Mouse (Mus musculus) midbrain, embryonic 15.5 days (tissue): Measurements from ENCODE around the gene Tbx20. TPM values are rescaled to one million over a fixed set of nuclear protein-coding genes. Genes with fewer than 3 reads are reported as not detected.

Experiments
- ATAC-seq: fragments of 200-750 bp; cut with Nextera tagmentation; replicated peaks from 2 replicates; pipeline ENCODE4 v1.8.0; 2017; ENCODE audit warnings: moderate TSS enrichment
- H3K27ac ChIP-seq: fragments of 300-500 bp; sonication (generic); 2 replicates; pipeline ENCODE4 v1.5.1; 2015; ENCODE audit warnings: mild to moderate bottlenecking, inconsistent platforms
- H3K27me3 ChIP-seq: fragments of 300-500 bp; sonication (generic); replicated peaks from 2 replicates; pipeline ENCODE4 v1.6.1; 2015; ENCODE audit warnings: inconsistent platforms
- H3K36me3 ChIP-seq: fragments of 300-500 bp; sonication (generic); replicated peaks from 2 replicates; pipeline ENCODE4 v1.6.1; 2015; ENCODE audit warnings: inconsistent platforms
- H3K4me1 ChIP-seq: fragments of 300-500 bp; sonication (generic); 2 replicates; pipeline ENCODE4 v1.6.1; 2015; ENCODE audit warnings: inconsistent platforms
- H3K4me2 ChIP-seq: fragments of 300-500 bp; sonication (generic); 2 replicates; pipeline ENCODE4 v1.6.1; 2015; ENCODE audit warnings: inconsistent platforms, mild to moderate bottlenecking, moderate library complexity
- H3K4me3 ChIP-seq: fragments of 300-500 bp; sonication (generic); 2 replicates; pipeline ENCODE4 v1.5.1; 2015; ENCODE audit warnings: mild to moderate bottlenecking, inconsistent platforms
- H3K9ac ChIP-seq: fragments of 300-500 bp; sonication (generic); 2 replicates; pipeline ENCODE4 v1.6.1; 2015; ENCODE audit warnings: mild to moderate bottlenecking, inconsistent platforms
- H3K9me3 ChIP-seq: fragments of 300-500 bp; sonication (generic); 2 replicates; pipeline ENCODE4 v1.6.1; 2016; ENCODE audit warnings: inconsistent platforms
- WGBS: fragments of 180-500 bp; shearing (Covaris S2); methylation state at CpG from one replicate; pipeline ENCODE4 v1.1.7; 2015; ENCODE audit warnings: mixed read lengths; 5-methylcytosine and 5-hydroxymethylcytosine counted together
- polyA plus RNA-seq: library from polyadenylated mRNA; unstranded; fragments of >200 nt; fragmentation: Nextera tagmentation; extraction: Ambion mirVana; gene quantifications from 2 replicates; pipeline ENCODE4 v1.2.1, GENCODE M21; 2015

Gene Tbx20
- polyA plus RNA-seq, 1 experiment from 2014 or later, result 0.04 TPM

DNA sequence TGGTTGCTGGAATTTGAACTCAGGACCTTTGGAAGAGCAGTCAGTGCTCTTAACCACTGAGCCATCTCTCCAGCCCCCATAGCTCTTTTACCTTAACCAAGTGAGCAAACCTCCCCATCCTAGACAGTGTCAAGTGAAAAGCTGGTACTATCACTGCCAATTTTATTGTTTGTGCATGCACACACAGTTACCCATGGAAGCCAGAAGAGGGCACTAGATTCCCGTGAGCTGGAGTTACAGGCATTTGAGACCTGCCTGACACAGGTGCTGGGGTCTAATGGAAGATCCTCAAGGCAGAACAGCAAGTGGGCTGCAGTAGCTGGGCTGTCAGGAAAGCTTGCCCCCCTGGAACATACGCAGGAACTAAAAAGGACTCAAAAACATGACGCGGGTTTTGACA is 13.6 kb downstream of the Tbx20 start:
- no peaks in the 10 kb centered on the region for H3K36me3 ChIP-seq

DNA sequence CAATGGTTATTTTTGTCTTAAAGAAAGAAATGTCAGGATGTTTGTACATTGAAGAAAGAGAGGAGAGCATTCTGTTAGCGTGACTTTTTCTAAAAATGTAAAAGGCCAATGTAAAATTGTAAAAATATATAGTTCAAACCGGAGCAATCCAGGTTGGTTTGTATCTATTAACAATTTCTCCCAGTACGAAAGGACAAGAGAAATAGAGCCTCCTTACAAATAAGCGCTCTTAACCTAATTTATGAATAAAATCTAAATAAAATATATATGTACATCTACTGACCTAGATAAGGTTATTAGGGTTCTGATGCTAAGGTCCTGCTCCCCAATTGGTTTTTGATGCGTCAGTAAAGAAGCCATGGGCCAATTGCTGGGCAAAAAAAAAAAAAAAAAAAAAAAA is 29.1 kb downstream of the Tbx20 start:
- H3K9ac ChIP-seq, result no peak overlapping the region
- H3K36me3 ChIP-seq, result no peaks in the 10 kb centered on the region
- no peaks in the 10 kb centered on the region for H3K27me3 ChIP-seq
- 94% methylated on average over 5 of the region's 5 CpGs for WGBS
- no peaks in the 10 kb centered on the region for H3K9me3 ChIP-seq
- H3K4me3 ChIP-seq, result no peak overlapping the region
- no peak overlapping the region for H3K27ac ChIP-seq
- no peaks in the 10 kb centered on the region for H3K4me1 ChIP-seq
- ATAC-seq, result no peak
- H3K4me2 ChIP-seq, result no peak overlapping the region

More for the DNA sequence above, 13.6 kb downstream of the Tbx20 start:
- Histone ChIP-seq H3K4me2 (no peak overlapping the region), H3K9ac (no peak overlapping the region), H3K27me3 (peaks cover 10% of the 10 kb centered on the region), H3K27ac (no peak overlapping the region), H3K9me3 (no peaks in the 10 kb centered on the region), H3K4me1 (no peaks in the 10 kb centered on the region), H3K4me3 (no peak overlapping the region)
- no peak for ATAC-seq
- 36% methylated on average over 4 of the region's 4 CpGs for WGBS

DNA sequence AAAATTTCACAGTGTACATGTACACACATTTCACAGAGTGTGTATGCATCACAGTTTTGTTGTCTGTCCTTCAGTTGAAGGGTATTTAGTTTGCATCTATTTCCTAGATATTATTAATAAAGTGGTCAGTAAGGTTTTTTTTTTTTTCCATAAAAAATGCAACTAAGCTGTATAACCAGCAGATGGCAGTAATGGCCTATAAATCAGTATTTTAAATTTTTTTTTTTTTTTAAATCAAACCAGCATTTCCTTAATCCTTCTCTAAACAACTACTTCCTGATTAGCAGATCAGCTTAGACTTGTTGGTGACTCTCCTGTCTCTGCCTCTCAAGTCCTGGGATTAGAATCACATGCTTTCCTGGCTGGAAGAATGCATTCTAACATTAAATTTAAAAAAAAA is 72.9 kb downstream of the Tbx20 start:
- H3K27ac ChIP-seq, result no peak overlapping the region
- H3K4me3 ChIP-seq, result no peak overlapping the region
- no peak overlapping the region for H3K9ac ChIP-seq
- H3K36me3 ChIP-seq, result no peaks in the 10 kb centered on the region
- H3K9me3 ChIP-seq, result no peaks in the 10 kb centered on the region
- no peak for ATAC-seq
- no peak overlapping the region for H3K4me2 ChIP-seq
- no peaks in the 10 kb centered on the region for H3K27me3 ChIP-seq
- H3K4me1 ChIP-seq, result peaks cover 2% of the 10 kb centered on the region; the same call in 1 of the 2 replicates

DNA sequence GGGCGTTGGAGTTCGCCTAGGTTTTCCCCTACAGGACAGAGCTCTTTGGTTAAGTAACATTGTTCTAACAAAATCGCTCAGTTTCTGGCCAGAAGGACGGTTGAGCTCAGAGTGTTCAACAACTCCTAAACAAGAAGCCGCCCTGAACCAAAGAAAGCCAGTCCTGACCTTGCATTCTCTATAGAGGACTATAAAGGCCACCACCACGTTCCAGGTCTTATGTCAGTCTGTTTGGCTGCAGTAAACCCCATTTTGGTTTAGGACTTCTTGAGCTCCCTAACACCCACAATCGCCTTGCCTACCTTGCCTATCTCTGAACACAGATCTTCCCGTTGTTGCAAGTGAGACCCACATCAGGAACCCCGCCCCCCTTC is 77.7 kb downstream of the Tbx20 start:
- ATAC-seq, result peak; percentile 53; the same call in 1 of the 2 replicates

DNA sequence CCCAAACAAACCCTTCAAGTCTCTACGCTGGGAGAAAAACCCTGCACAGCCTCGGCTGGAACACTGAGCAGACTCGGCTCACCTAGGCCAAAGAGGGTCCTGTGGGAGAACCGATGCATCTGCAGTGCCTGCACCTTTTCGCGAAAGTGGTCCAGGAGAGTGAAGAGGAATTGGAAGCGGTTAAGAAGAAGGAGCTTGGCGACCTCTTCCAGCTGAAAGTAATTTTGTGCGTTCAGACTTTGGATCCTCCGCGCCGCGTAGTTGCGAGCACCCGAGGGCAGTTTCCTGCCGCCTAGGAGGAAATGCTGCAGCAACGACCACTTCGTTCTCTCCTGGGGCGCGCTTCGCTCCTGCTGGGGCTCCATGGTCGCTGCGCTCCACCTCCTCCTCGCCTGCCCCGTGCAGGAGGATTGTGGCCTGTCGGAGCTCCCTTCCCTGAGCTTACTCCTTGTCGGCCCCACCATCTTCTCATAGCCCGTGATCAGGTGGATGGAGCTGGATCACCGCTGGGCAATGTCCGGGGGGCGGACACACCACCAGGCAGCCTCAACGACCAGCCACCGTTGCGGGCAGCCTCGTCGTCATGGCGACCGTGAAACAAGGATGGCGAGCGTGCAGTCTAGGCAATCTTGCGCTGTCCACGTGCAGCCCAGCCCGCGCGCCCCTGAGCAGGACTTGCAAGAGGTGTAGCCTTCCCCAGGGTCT is 78.3 kb downstream of the Tbx20 start, which contains the start of gene Dpy19l2:
TSS of gene Dpy19l2 (minus strand) at position 594 of the 705 bp plus-strand sequence.
- peaks cover 10% of the 10 kb centered on the region for H3K4me1 ChIP-seq
- H3K27ac ChIP-seq, result no peak within 1 kb of the TSS
- peak within 1 kb of the TSS; percentile 50 for H3K9ac ChIP-seq
- H3K27me3 ChIP-seq, result no peaks in the 10 kb centered on the region
- no peaks in the 10 kb centered on the region for H3K36me3 ChIP-seq
- peak; percentile 96 for ATAC-seq
- WGBS, result under 1% methylated on average over 45 of the region's 45 CpGs
- H3K4me2 ChIP-seq, result peak within 1 kb of the TSS; percentile 98
- no peaks in the 10 kb centered on the region for H3K9me3 ChIP-seq
- peak within 1 kb of the TSS; percentile 55 for H3K4me3 ChIP-seq

More for the DNA sequence above, 77.7 kb downstream of the Tbx20 start:
- peaks cover 10% of the 10 kb centered on the region for H3K4me1 ChIP-seq
- no peaks in the 10 kb centered on the region for H3K36me3 ChIP-seq
- 14% methylated on average over 9 of the region's 9 CpGs for WGBS
- no peaks in the 10 kb centered on the region for H3K27me3 ChIP-seq
- peak overlapping the region; percentile 98 for H3K4me2 ChIP-seq
- peak overlapping the region; percentile 55 for H3K4me3 ChIP-seq
- peak overlapping the region; percentile 50; the same call in 1 of the 2 replicates for H3K9ac ChIP-seq
- H3K9me3 ChIP-seq, result no peaks in the 10 kb centered on the region
- no peak overlapping the region for H3K27ac ChIP-seq

Other genes starting within 250 kb of the Tbx20 start
- gene Cypt4, start 149.1 kb downstream of the Tbx20 start, polyA plus RNA-seq, result not detected in 2 replicates
- gene Dpy19l2, start 78.0 kb downstream of the Tbx20 start, polyA plus RNA-seq, result 0.34 and 0.71 TPM in 2 replicates